Mouse (Mus musculus): ENCODE results near the gene Ostf1. TPM values are rescaled to one million over a fixed set of nuclear protein-coding genes. Genes with fewer than 3 reads are reported as not detected.

Gene Ostf1
- polyA plus RNA-seq (2017; shearing (Covaris generic)): 100 to 1,000 TPM; 142 to 143 TPM

DNA sequence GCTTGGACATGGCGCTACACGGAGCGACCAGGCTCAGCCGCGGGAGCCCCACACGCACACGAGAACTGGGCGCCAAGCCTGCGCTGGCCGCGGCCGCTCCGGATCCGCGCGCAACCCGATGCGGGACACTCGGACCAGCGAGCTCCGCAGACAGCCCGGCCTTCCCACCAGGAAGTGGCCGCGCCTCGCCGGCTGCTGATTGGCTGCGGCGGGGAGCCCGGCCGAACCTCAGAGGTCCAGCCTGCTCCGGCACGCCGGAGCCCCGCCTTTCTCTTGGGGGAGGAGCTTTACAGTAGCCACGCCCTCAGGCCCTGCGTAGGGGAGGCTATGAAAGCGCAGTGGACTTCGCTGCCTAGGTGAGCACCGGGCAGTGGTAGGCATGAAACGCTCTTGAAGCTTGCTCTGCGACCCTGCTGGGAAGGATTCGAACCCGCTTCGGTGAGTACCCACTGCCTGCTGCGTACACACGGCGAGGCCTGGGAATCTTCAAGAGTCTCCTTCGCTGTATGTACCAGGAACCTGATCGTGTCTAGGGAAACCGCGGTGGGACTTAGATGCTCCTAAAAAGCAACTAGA is at the start of gene Ostf1, which contains the start of gene Nmrk1:
Gene Ostf1 (minus strand): TSS at position 180 of the 576 bp plus-strand sequence.
Gene Nmrk1 (plus strand): TSS at position 307 of the 576 bp plus-strand sequence.
- ATAC-seq: peak; percentile 86

- no peak for ATAC-seq
Measured at GRCm38 (mm10) chr19:18673116-18673515, 41.5 kb upstream of the Ostf1 start.

GRCm38 (mm10) chr19:18672498-18672897 is 40.9 kb upstream of the Ostf1 start:
- no peak for ATAC-seq

GRCm38 (mm10) chr19:18671056-18671741 is 39.6 kb upstream of the Ostf1 start:
- ATAC-seq: peak; percentile 14

GRCm38 (mm10) chr19:18670608-18671007 is 39.0 kb upstream of the Ostf1 start, which contains the start of gene Carnmt1:
Carnmt1 (plus strand) TSS chr19:18670764.
- peak; percentile 97 for ATAC-seq

DNA sequence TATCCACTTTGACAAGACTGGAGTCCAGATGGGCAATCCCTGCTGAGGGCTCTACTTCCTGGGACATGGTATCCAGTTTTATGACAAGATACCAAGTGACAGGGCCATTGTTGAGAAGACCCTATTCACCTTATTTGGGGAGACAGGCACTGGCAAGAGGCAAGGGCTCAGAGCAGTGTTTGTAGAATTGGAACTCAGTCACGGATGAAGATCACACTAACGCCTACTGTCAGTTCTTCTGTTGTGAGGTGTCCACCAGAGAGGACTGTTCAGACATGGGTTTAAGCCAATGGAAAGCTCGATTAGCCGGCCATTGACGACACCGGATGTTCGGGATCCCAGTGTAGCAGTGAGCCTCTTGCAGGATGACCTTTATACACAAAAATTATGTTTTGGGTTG is 37.9 kb upstream of the Ostf1 start:
- no peak for ATAC-seq

GRCm38 (mm10) chr19:18666966-18667365 is 35.3 kb upstream of the Ostf1 start:
- ATAC-seq: no peak

GRCm38 (mm10) chr19:18663904-18664303 is 32.3 kb upstream of the Ostf1 start:
- ATAC-seq: peak; percentile 23

DNA sequence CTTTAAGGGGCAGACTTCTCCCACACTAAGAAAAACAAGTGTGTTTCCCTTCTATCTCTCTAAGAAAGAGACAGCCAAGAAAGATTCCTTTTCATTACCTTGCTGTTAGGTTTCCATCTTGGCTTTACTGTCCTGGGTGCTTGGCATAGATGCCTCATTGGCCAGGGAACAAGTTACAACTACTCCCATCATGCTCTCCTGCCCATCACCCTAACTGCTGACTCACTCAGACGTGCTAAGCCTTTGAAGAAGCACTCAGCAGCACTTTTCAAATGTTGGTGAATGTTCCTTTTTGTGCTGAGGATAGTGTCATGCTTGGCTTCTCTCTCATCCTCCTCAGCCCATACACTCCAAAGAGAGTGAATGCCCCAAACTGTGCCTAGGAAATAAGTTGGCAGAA is 30.1 kb upstream of the Ostf1 start:
- no peak for ATAC-seq

GRCm38 (mm10) chr19:18660466-18660865 is 28.8 kb upstream of the Ostf1 start:
- ATAC-seq: no peak

DNA sequence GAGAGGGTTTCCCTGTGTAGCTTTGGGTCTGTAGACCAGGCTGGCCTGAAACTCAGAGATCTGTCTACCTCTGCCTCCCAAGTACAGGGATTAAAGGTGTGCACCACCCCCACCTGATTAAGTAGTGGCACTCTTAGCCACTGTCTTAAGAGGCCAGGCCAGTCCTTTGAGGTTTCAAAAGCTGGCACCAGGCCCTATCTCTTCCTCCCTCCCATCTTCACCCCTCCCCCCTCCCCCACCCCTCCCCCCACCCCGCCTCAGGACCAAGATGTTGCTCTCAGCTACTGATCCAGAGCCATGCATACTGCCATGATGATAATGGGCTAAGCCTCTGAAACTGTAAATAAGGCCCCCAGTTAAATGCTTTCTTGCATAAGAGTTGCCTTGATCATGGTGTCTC is 27.7 kb upstream of the Ostf1 start:
- ATAC-seq: no peak

GRCm38 (mm10) chr19:18658473-18658872 is 26.9 kb upstream of the Ostf1 start:
- ATAC-seq: no peak

GRCm38 (mm10) chr19:18655999-18656398 is 24.4 kb upstream of the Ostf1 start:
- ATAC-seq: no peak

- ATAC-seq: no peak
Measured at GRCm38 (mm10) chr19:18654984-18655383, 23.4 kb upstream of the Ostf1 start.

- ATAC-seq: no peak
Measured at GRCm38 (mm10) chr19:18654330-18654729, 22.7 kb upstream of the Ostf1 start.

GRCm38 (mm10) chr19:18653058-18653457 is 21.4 kb upstream of the Ostf1 start:
- ATAC-seq: no peak

DNA sequence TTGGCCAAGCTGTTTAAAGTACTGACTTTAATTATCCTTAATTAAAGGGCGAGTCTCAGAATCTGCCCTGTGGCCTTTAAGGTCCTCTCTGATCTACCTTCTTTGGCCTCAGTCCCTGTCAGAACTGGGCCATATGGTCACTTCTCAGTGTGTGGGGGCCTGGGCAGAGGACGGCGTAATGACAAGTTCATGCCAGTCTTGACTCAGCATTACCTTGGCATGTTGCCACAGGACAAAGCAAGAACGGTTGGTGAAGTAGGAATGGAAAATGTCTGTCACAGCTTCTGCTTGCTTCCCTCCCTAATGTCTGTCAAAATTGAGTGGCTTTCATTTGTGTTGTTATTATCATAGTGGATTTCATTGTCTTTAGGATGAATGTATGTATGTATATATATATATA is 21.0 kb upstream of the Ostf1 start:
- ATAC-seq: no peak

DNA sequence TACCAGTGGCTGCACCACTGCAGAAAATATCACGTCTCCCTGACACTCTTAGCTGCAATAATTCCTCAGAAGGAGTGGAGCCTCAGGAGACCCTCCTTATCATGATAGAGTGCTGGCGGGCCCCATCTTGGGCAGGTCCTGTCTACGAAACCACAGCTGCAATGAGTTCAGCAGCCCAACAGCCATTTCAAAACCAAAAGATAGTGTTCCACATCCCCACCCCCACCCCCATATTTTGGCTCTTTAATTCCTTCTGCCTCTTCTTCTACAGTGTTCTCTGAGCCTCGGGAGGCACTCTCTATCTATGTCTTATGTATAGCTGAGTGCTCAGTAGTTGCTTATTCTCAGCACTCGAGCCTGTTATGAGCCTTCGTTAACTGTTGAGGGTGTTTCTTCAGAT is 18.9 kb upstream of the Ostf1 start:
- ATAC-seq: no peak

GRCm38 (mm10) chr19:18649955-18650354 is 18.3 kb upstream of the Ostf1 start:
- no peak for ATAC-seq

- no peak for ATAC-seq
Measured at GRCm38 (mm10) chr19:18648558-18648945, 16.9 kb upstream of the Ostf1 start.

DNA sequence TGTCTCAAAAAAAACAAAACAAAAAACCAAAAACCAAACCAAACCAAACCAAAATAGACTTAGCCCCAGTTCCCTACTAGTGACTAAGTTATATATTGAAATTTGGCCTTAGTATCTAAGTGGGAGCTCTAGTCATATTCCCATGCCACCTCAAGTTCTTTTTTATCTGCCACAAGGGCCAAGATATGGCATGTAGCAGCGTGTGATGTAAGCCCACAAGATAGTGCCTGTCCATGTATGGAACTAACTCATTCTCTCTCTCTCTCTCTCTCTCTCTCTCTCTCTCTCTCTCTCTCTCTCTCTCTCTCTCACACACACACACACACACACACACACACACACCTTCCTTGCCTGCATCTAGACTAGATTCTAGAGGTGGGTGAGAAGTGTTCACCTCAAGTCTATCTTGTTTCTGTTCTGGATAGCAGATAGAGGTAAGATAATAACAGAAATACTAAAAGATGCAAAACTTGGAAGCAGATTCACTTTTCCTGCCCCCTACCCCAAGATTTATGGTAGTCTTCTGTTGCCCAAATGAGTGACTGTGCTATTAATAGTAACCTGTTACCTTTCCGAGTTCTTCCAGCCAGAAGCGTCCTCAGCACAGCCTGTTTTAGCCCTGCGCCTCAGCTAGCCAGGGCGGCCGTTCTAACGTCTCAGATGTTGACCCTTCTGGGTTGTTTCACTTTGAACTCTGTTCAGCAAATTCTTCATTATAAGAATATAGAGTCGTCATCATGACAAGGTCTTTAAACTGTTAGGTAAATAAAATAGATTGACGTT is 16.3 kb upstream of the Ostf1 start:
- ATAC-seq: no peak

DNA sequence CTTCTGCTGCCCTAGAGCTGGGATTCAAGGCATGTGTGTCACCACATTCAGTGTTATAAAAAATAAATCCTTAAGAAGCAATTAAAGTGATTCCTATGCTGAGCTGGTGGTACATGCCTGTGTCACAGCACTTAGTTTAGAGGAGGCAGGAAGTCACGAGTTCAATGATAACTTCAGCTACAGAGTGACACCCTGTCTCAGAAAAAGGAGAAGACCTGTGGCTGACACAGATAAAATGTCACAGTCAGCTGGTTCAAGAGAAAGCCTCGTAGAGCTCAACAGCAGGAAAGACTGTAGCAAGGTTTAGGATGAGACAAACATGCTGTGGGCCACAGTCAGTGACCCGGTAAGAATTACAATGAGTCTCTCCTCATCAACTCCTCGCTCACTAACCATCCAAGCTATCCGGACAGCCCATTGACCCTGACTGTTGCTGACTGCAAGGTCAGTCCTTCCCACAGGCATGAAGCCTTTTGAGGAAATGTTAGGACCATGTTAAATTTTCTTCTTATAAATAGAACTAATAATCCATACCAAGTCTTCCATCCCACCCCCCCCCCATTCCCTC is 15.3 kb upstream of the Ostf1 start:
- peak; percentile 73 for ATAC-seq

DNA sequence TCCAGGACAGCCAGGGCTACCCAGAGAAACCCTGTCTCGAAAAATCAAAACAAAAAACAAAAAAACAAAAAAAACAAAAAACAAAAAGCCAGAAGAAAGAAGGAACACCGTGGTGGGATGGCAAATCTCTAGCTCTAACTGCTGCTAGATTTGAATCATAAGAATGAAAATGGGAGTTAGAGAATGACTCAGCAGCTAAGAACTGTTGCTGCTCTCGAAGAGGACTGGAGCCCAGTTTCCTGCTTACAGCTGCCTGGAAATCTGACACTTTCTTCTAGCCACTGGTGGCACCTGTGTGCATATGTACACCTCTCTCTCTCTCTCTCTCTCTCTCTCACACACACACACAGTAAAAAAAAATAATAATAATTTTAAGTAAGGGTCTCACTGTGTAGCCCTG is 14.8 kb upstream of the Ostf1 start:
- peak; percentile 69 for ATAC-seq

Data from activated CD4-positive, CD25-positive, alpha-beta regulatory T cell, adult 4 months (primary cell).